Mouse (Mus musculus): Measurements from ENCODE around the gene Arih1.

Gene Arih1

GRCm38 (mm10) chr9:59486549-59487065, at the start of gene Arih1:
TSS of gene Arih1 (minus strand) at chr9:59486618.
- DNase-seq = peak; percentile 100

GRCm38 (mm10) chr9:59533889-59534288, 47.5 kb upstream of the Arih1 start:
- DNase-seq = no peak

- no peak for DNase-seq
Measured at GRCm38 (mm10) chr9:59533422-59533821, 47.0 kb upstream of the Arih1 start.

GRCm38 (mm10) chr9:59531645-59532044, 45.2 kb upstream of the Arih1 start:
- DNase-seq = no peak

- DNase-seq = no peak
Measured at GRCm38 (mm10) chr9:59528274-59528673, 41.9 kb upstream of the Arih1 start.

- no peak for DNase-seq
Measured at GRCm38 (mm10) chr9:59527580-59527979, 41.2 kb upstream of the Arih1 start.

GRCm38 (mm10) chr9:59526727-59527126, 40.3 kb upstream of the Arih1 start:
- DNase-seq = no peak

GRCm38 (mm10) chr9:59522906-59523305, 36.5 kb upstream of the Arih1 start:
- no peak for DNase-seq

GRCm38 (mm10) chr9:59519396-59519795, 33.0 kb upstream of the Arih1 start:
- no peak for DNase-seq

- DNase-seq = peak; percentile 59
Measured at GRCm38 (mm10) chr9:59518976-59519375, 32.6 kb upstream of the Arih1 start.

GRCm38 (mm10) chr9:59517127-59517526, 30.7 kb upstream of the Arih1 start:
- no peak for DNase-seq

- DNase-seq = no peak
Measured at GRCm38 (mm10) chr9:59515069-59515468, 28.7 kb upstream of the Arih1 start.

GRCm38 (mm10) chr9:59512381-59512780, 26.0 kb upstream of the Arih1 start:
- DNase-seq = no peak

- no peak for DNase-seq
Measured at GRCm38 (mm10) chr9:59508146-59508545, 21.7 kb upstream of the Arih1 start.

- no peak for DNase-seq
Measured at GRCm38 (mm10) chr9:59487331-59487730, 913 bp upstream of the Arih1 start.

- DNase-seq = no peak
Measured at GRCm38 (mm10) chr9:59486076-59486518, 321 bp downstream of the Arih1 start.

GRCm38 (mm10) chr9:59485511-59486075, 825 bp downstream of the Arih1 start:
- DNase-seq = peak; percentile 51

- DNase-seq = no peak
Measured at GRCm38 (mm10) chr9:59484760-59485159, 1.7 kb downstream of the Arih1 start.

GRCm38 (mm10) chr9:59482419-59482818, 4.0 kb downstream of the Arih1 start:
- peak; percentile 15 for DNase-seq

GRCm38 (mm10) chr9:59476617-59477016, 9.8 kb downstream of the Arih1 start:
- no peak for DNase-seq

- DNase-seq = no peak
Measured at GRCm38 (mm10) chr9:59474838-59475237, 11.6 kb downstream of the Arih1 start.

GRCm38 (mm10) chr9:59473171-59473570, 13.2 kb downstream of the Arih1 start:
- DNase-seq = no peak

- DNase-seq = no peak
Measured at GRCm38 (mm10) chr9:59469446-59469845, 17.0 kb downstream of the Arih1 start.

- no peak for DNase-seq
Measured at GRCm38 (mm10) chr9:59464293-59464692, 22.1 kb downstream of the Arih1 start.

GRCm38 (mm10) chr9:59458997-59459510, 27.4 kb downstream of the Arih1 start:
- DNase-seq = no peak
